Mouse (Mus musculus) CD8-positive naive resting alpha-beta T cell, adult 57 days (primary cell): ENCODE results near the gene Ankmy2. TPM values are rescaled to one million over a fixed set of nuclear protein-coding genes. Genes with fewer than 3 reads are reported as not detected.

Experiments used
- total RNA-seq: library from RNA; stranded (reverse); gene quantifications from one replicate; pipeline ENCODE4 v1.2.4, GENCODE M21; 2023

The Ankmy2 gene
- total RNA-seq = 28.4 TPM

DNA sequence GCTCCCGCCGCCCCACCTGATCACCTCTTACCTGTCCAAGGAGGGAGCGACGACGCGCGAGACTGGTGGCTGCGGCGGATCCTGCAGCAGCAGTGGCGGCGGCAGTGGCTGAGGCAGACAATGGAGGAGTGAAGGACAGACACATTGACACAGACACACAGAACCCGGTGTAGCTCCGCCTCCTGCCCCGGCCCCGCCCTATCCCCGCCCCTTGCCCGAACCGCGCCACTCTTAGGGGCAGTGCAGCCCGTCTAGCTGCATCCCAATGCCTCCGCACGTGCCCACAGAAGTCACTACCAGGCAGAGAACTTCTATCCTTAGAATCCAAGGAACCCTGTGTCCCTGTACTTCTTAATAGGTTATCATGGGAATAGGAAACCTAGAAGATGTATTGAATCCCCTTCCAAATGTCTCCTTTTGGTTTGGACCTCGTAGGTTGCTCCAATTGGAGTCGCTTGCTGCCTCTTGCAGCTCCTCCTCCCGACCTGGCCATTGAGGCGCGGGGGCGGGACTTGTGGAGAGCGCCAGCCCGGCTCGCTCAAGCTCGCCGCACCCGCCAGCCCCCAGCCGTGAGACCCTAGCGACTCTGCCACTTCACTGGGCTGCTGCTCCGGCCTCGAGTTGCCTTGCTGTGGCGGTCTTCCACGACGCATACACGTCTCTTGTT lies at the start of gene Ankmy2:
TSS of gene Ankmy2 (plus strand) at position 478 of the 667 bp plus-strand sequence.

DNA sequence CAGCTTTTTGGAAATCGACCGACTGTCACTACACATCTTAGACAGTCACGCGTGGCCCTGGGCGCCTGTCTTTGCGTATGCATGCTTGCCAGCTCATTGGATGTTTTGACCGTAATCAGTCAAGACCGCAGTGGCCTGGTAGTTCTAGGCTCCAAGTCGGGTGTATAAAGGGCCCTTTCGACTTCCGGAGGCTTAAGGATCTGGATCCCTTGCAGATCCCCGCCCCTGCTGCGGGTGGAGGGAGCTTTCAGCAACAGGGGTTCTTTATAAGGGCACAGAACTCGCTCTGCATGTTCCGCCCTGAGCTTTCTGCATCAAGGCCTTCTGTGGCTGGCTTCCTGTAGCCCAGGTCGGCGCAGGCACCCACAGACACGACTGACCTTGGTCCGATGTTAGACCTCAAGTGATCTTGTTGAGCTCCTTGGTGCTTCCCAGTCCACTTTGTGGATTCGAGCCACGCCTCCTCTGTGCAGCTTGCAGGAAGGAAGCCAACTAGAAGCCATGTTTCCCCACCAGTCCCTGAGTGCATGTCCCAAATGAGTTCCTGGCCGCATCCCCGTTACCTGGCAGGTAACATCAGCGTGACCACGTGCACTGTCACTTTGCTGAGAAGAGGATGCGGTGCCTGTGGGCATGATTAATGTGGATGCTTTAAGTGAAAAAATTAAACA lies 859 bp downstream of the Ankmy2 start, which contains the start of gene Bzw2:
TSS of gene Bzw2 (minus strand) at position 443 of the 671 bp plus-strand sequence.

Other genes with a start within 250 kb of the Ankmy2 start
- not detected for gene Agr3, start 231.5 kb upstream of the Ankmy2 start, total RNA-seq
- not detected for gene Agr2, start 164.2 kb upstream of the Ankmy2 start, total RNA-seq
- gene Tspan13, start 114.6 kb upstream of the Ankmy2 start, total RNA-seq = 102 TPM
- gene Bzw2, start 966 bp downstream of the Ankmy2 start, total RNA-seq = 146 TPM
- not detected for gene Lrrc72, start 96.3 kb downstream of the Ankmy2 start, total RNA-seq
- not detected for gene Sostdc1, start 157.0 kb downstream of the Ankmy2 start, total RNA-seq
- 0.37 TPM for gene Ispd, start 224.3 kb downstream of the Ankmy2 start, total RNA-seq
- gene D630036H23Rik, start 225.1 kb downstream of the Ankmy2 start, total RNA-seq = not detected